Mouse (Mus musculus) heart, embryonic 10.5 days (tissue): ENCODE measurements around the gene Tgm2. TPM values are rescaled to one million over a fixed set of nuclear protein-coding genes. Genes with fewer than 3 reads are reported as not detected.

Experiments
- DNase-seq: peaks from one replicate; pipeline ENCODE4 v3.0.0-alpha.2; 2017; ENCODE audit warnings: low spot score
- H3K27ac ChIP-seq: fragments of 300-500 bp; sonication (generic); 2 replicates; pipeline ENCODE4 v1.5.1; 2016; ENCODE audit warnings: mild to moderate bottlenecking
- H3K27me3 ChIP-seq: fragments of 300-500 bp; sonication (generic); 2 replicates; pipeline ENCODE4 v1.6.1; 2016; ENCODE audit warnings: mild to moderate bottlenecking; ENCODE audit not compliant: poor library complexity, insufficient read depth, severe bottlenecking
- H3K36me3 ChIP-seq: fragments of 300-500 bp; sonication (generic); 2 replicates; pipeline ENCODE4 v1.6.1; 2016; ENCODE audit warnings: mild to moderate bottlenecking, moderate library complexity
- H3K4me1 ChIP-seq: fragments of 300-500 bp; sonication (generic); 2 replicates; pipeline ENCODE4 v1.6.1; 2016; ENCODE audit warnings: mild to moderate bottlenecking
- H3K4me3 ChIP-seq: fragments of 300-500 bp; sonication (generic); 2 replicates; pipeline ENCODE4 v1.5.1; 2016; ENCODE audit warnings: mild to moderate bottlenecking, moderate library complexity
- H3K9me3 ChIP-seq: fragments of 300-500 bp; sonication (generic); 2 replicates; pipeline ENCODE4 v1.6.1; 2016; ENCODE audit warnings: mild to moderate bottlenecking, moderate library complexity
- WGBS: fragments of 180-500 bp; shearing (Covaris S2); methylation state at CpG from one replicate; pipeline ENCODE4 v1.1.7; 2016; 5-methylcytosine and 5-hydroxymethylcytosine counted together
- polyA plus RNA-seq: library from polyadenylated mRNA; unstranded; fragments of >200 nt; fragmentation: Nextera tagmentation; extraction: Ambion mirVana; gene quantifications from 2 replicates; pipeline ENCODE4 v1.2.1, GENCODE M21; 2016

Gene Tgm2
- polyA plus RNA-seq, 1 experiment from 2014 or later: 134 TPM

- Histone ChIP-seq H3K36me3 (peaks cover 44% of the 10 kb centered on the region), H3K4me1 (peaks cover 46% of the 10 kb centered on the region), H3K9me3 (no peaks in the 10 kb centered on the region), H3K27me3 (no peaks in the 10 kb centered on the region), H3K27ac (peak overlapping the region; percentile 72), H3K4me3 (no peak overlapping the region)
- no peak for DNase-seq
- WGBS: 94% methylated on average over 3 of the region's 3 CpGs
Observed at GRCm38 (mm10) chr2:158115838-158116453, 30.3 kb downstream of the Tgm2 start.

GRCm38 (mm10) chr2:158114931-158115330, 31.3 kb downstream of the Tgm2 start:
- H3K36me3 ChIP-seq: peaks cover 34% of the 10 kb centered on the region
- peak overlapping the region; percentile 11; the same call in 1 of the 2 replicates for H3K27ac ChIP-seq
- no peaks in the 10 kb centered on the region for H3K9me3 ChIP-seq
- peaks cover 41% of the 10 kb centered on the region for H3K4me1 ChIP-seq
- WGBS: 49% methylated on average over 5 of the region's 5 CpGs
- H3K27me3 ChIP-seq: no peaks in the 10 kb centered on the region
- no peak for DNase-seq
- H3K4me3 ChIP-seq: no peak overlapping the region

GRCm38 (mm10) chr2:158113591-158114257, 32.5 kb downstream of the Tgm2 start:
- Histone ChIP-seq H3K9me3 (no peaks in the 10 kb centered on the region), H3K4me1 (peaks cover 50% of the 10 kb centered on the region), H3K27me3 (no peaks in the 10 kb centered on the region), H3K27ac (peak overlapping the region; percentile 87), H3K4me3 (peak overlapping the region; percentile 36), H3K36me3 (peaks cover 22% of the 10 kb centered on the region)
- DNase-seq: peak; percentile 86
- 11% methylated on average over 9 of the region's 9 CpGs for WGBS

GRCm38 (mm10) chr2:158109516-158109915, 36.7 kb downstream of the Tgm2 start:
- no peak for DNase-seq
- no peaks in the 10 kb centered on the region for H3K9me3 ChIP-seq
- H3K27me3 ChIP-seq: no peaks in the 10 kb centered on the region
- 47% methylated on average over 8 of the region's 8 CpGs for WGBS
- H3K36me3 ChIP-seq: no peaks in the 10 kb centered on the region
- no peak overlapping the region for H3K4me3 ChIP-seq
- H3K27ac ChIP-seq: peak overlapping the region; percentile 85
- peaks cover 39% of the 10 kb centered on the region for H3K4me1 ChIP-seq

GRCm38 (mm10) chr2:158106947-158107587, 39.2 kb downstream of the Tgm2 start:
- H3K27ac ChIP-seq: peak overlapping the region; percentile 56
- peaks cover 32% of the 10 kb centered on the region for H3K4me1 ChIP-seq
- DNase-seq: peak; percentile 89
- H3K27me3 ChIP-seq: no peaks in the 10 kb centered on the region
- WGBS: 31% methylated on average over 6 of the region's 6 CpGs
- no peak overlapping the region for H3K4me3 ChIP-seq
- H3K9me3 ChIP-seq: no peaks in the 10 kb centered on the region
- no peaks in the 10 kb centered on the region for H3K36me3 ChIP-seq

GRCm38 (mm10) chr2:158105605-158106004, 40.6 kb downstream of the Tgm2 start:
- Histone ChIP-seq H3K27ac (no peak overlapping the region), H3K4me1 (peaks cover 32% of the 10 kb centered on the region), H3K4me3 (no peak overlapping the region), H3K9me3 (no peaks in the 10 kb centered on the region), H3K36me3 (no peaks in the 10 kb centered on the region), H3K27me3 (no peaks in the 10 kb centered on the region)
- WGBS: 73% methylated on average over 6 of the region's 6 CpGs
- no peak for DNase-seq

- no peaks in the 10 kb centered on the region for H3K36me3 ChIP-seq
- no peak overlapping the region for H3K27ac ChIP-seq
- DNase-seq: no peak
- no peaks in the 10 kb centered on the region for H3K9me3 ChIP-seq
- WGBS: 81% methylated on average over 6 of the region's 6 CpGs
- peaks cover 32% of the 10 kb centered on the region for H3K4me1 ChIP-seq
- no peak overlapping the region for H3K4me3 ChIP-seq
- no peaks in the 10 kb centered on the region for H3K27me3 ChIP-seq
Observed at GRCm38 (mm10) chr2:158104966-158105365, 41.3 kb downstream of the Tgm2 start.

GRCm38 (mm10) chr2:158101768-158102167, 44.5 kb downstream of the Tgm2 start:
- DNase-seq: no peak
- no peaks in the 10 kb centered on the region for H3K36me3 ChIP-seq
- peaks cover 10% of the 10 kb centered on the region for H3K4me1 ChIP-seq
- no peak overlapping the region for H3K4me3 ChIP-seq
- 71% methylated on average over 5 of the region's 5 CpGs for WGBS
- H3K9me3 ChIP-seq: no peaks in the 10 kb centered on the region
- H3K27ac ChIP-seq: no peak overlapping the region
- H3K27me3 ChIP-seq: peaks cover 5% of the 10 kb centered on the region; the same call in 1 of the 2 replicates

GRCm38 (mm10) chr2:158099537-158099936, 46.7 kb downstream of the Tgm2 start:
- Histone ChIP-seq H3K27ac (no peak overlapping the region), H3K36me3 (no peaks in the 10 kb centered on the region), H3K4me1 (peaks cover 17% of the 10 kb centered on the region), H3K9me3 (no peaks in the 10 kb centered on the region), H3K4me3 (no peak overlapping the region), H3K27me3 (peaks cover 5% of the 10 kb centered on the region; the same call in 1 of the 2 replicates)
- DNase-seq: no peak
- 86% methylated on average over 3 of the region's 3 CpGs for WGBS

- Histone ChIP-seq H3K4me1 (peaks cover 25% of the 10 kb centered on the region), H3K36me3 (no peaks in the 10 kb centered on the region), H3K27ac (no peak overlapping the region), H3K9me3 (no peaks in the 10 kb centered on the region), H3K27me3 (peaks cover 5% of the 10 kb centered on the region; the same call in 1 of the 2 replicates), H3K4me3 (no peak overlapping the region)
- 78% methylated on average over 5 of the region's 5 CpGs for WGBS
- DNase-seq: no peak
Observed at GRCm38 (mm10) chr2:158098730-158099129, 47.5 kb downstream of the Tgm2 start.

- H3K36me3 ChIP-seq: no peaks in the 10 kb centered on the region
- WGBS: 76% methylated on average over 5 of the region's 5 CpGs
- H3K4me1 ChIP-seq: peaks cover 27% of the 10 kb centered on the region
- H3K27ac ChIP-seq: no peak overlapping the region
- no peak for DNase-seq
- no peaks in the 10 kb centered on the region for H3K9me3 ChIP-seq
- H3K4me3 ChIP-seq: no peak overlapping the region
- peaks cover 5% of the 10 kb centered on the region; the same call in 1 of the 2 replicates for H3K27me3 ChIP-seq
Observed at GRCm38 (mm10) chr2:158097071-158097470, 49.2 kb downstream of the Tgm2 start.

- peak overlapping the region; percentile 8; the same call in 1 of the 2 replicates for H3K27ac ChIP-seq
- H3K4me1 ChIP-seq: peaks cover 30% of the 10 kb centered on the region
- no peaks in the 10 kb centered on the region for H3K36me3 ChIP-seq
- no peak overlapping the region for H3K4me3 ChIP-seq
- no peaks in the 10 kb centered on the region for H3K9me3 ChIP-seq
- DNase-seq: no peak
- peaks cover 5% of the 10 kb centered on the region; the same call in 1 of the 2 replicates for H3K27me3 ChIP-seq
- 79% methylated on average over 5 of the region's 5 CpGs for WGBS
Observed at GRCm38 (mm10) chr2:158094846-158095245, 51.4 kb downstream of the Tgm2 start.

GRCm38 (mm10) chr2:158094300-158094699, 51.9 kb downstream of the Tgm2 start:
- Histone ChIP-seq H3K27me3 (peaks cover 5% of the 10 kb centered on the region; the same call in 1 of the 2 replicates), H3K4me3 (no peak overlapping the region), H3K36me3 (no peaks in the 10 kb centered on the region), H3K9me3 (no peaks in the 10 kb centered on the region), H3K4me1 (peaks cover 30% of the 10 kb centered on the region), H3K27ac (peak overlapping the region; percentile 8; the same call in 1 of the 2 replicates)
- DNase-seq: no peak
- WGBS: 75% methylated on average over 7 of the region's 7 CpGs
